Mouse (Mus musculus): ENCODE results near the gene Tnfrsf17. TPM values are rescaled to one million over a fixed set of nuclear protein-coding genes. Genes with fewer than 3 reads are reported as not detected.

The Tnfrsf17 gene
- 0.33 TPM in 1 of 2 replicates, not detected in the other for polyA plus RNA-seq (2015; fragmentation: Nextera tagmentation; extraction: Ambion mirVana)

DNA sequence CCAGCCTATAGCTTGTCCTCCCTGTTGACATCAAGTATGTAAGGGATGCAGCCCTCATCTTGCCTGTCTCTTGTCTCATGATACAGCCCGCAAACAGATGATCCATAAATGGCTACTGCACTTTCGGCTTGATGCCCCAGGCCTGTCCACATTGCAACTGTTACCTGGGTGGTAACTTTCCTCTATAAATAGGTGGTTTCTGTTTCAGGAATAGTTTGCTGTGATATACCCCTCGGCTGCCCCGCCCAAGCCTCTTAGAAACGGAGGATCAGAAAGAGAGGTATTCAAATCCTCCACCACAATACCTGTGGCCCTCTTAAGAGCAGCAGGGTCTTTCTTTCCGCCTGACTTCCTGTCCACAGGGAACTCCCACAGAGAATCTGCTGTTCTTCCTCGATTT lies at the start of gene Tnfrsf17:
Gene Tnfrsf17, plus strand, starts transcription at position 301 of the 400 bp plus-strand sequence.

DNA sequence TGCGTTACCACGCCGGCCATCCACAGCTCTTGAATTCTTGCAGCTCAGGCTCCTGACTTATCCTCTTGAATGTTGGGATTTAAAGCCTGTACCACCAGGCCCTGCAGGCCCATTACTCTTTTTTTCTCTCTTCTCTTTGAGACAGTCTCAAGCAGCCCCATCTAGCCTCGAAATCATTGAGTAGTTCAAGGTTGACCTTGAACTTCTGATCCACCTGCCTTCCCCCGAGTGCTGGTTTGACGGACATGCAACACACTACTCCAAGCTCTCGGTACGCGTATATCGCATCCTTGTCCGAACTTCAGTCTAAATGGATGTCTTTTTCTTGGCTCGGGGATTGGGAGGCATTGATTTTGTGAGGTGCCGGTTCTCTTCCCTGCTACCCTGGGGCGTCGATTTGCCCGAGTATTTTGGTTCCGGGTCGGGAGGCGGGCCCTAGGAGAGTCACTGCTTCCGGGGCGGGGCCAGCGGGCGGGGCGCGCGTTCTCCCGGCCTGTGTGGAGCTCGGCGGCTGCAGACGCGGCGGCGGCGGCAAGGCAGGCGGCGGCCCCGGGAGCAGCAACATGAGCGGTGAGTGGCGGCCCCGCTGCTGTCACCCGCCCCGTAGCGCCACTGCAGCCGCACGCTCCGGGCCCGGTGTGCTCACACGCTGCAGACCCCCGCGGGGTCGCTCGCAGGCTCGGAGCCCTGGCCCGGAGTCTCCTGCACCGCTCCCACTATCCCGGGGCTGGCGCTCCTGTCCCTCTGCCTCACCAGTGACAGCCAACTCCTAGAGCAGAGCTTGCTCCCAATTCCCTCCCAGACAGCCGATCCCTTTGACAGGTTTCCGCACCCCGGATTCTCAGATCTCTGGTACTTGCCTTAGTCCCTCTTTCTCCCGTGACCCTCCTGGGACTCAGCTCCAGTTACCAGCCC lies 9.1 kb downstream of the Tnfrsf17 start, which contains the start of gene Snx29:
Gene Snx29, plus strand, starts transcription at position 500 of the 915 bp plus-strand sequence.

Other genes with a start within 250 kb of the Tnfrsf17 start
- gene Litaf, start 247.7 kb upstream of the Tnfrsf17 start, polyA plus RNA-seq (2015; fragmentation: Nextera tagmentation; extraction: Ambion mirVana): 63.1 and 65.7 TPM in 2 replicates
- 15.6 and 20.5 TPM in 2 replicates for gene Txndc11, start 179.2 kb upstream of the Tnfrsf17 start, polyA plus RNA-seq (2015; fragmentation: Nextera tagmentation; extraction: Ambion mirVana)
- 28.3 and 32.4 TPM in 2 replicates for gene Zc3h7a, start 137.4 kb upstream of the Tnfrsf17 start, polyA plus RNA-seq (2015; fragmentation: Nextera tagmentation; extraction: Ambion mirVana)
- gene Rsl1d1, start 110.5 kb upstream of the Tnfrsf17 start, polyA plus RNA-seq (2015; fragmentation: Nextera tagmentation; extraction: Ambion mirVana): 96.5 and 103 TPM in 2 replicates
- gene Gspt1, start 59.5 kb upstream of the Tnfrsf17 start, polyA plus RNA-seq (2015; fragmentation: Nextera tagmentation; extraction: Ambion mirVana): 32.9 and 40.3 TPM in 2 replicates
- gene Snx29, start 9.1 kb downstream of the Tnfrsf17 start, polyA plus RNA-seq (2015; fragmentation: Nextera tagmentation; extraction: Ambion mirVana): 5.2 and 5.9 TPM in 2 replicates

Data from skeletal muscle tissue, postnatal 0 days (tissue).